Mouse (Mus musculus) adrenal gland, postnatal 25 days (tissue): ENCODE measurements around the gene Dvl1. TPM values are rescaled to one million over a fixed set of nuclear protein-coding genes. Genes with fewer than 3 reads are reported as not detected.

ENCODE experiments used
- DNase-seq: peaks from one replicate; pipeline ENCODE4 v3.0.0; 2021; ENCODE audit warnings: mixed read lengths
- long read RNA-seq: library from polyadenylated mRNA; stranded (forward); transcript quantifications from one replicate; pipeline ENCODE4 v2.0.0, GENCODE M21; 2021
- total RNA-seq: library from RNA; stranded (reverse); gene quantifications from 2 replicates; pipeline ENCODE4 v1.2.3, GENCODE M21; 2021

Dvl1 gene
- 63.2 and 64.6 TPM in 2 replicates for total RNA-seq
- long read RNA-seq, transcript Dvl1-201 (15 exons, 3,358 nt): major isoform, 110 of 253 reads
- long read RNA-seq, partial matches to known transcripts: 39 of 253 reads
- long read RNA-seq, other reads (novel, unspliced or antisense): 104 of 253 reads

DNA sequence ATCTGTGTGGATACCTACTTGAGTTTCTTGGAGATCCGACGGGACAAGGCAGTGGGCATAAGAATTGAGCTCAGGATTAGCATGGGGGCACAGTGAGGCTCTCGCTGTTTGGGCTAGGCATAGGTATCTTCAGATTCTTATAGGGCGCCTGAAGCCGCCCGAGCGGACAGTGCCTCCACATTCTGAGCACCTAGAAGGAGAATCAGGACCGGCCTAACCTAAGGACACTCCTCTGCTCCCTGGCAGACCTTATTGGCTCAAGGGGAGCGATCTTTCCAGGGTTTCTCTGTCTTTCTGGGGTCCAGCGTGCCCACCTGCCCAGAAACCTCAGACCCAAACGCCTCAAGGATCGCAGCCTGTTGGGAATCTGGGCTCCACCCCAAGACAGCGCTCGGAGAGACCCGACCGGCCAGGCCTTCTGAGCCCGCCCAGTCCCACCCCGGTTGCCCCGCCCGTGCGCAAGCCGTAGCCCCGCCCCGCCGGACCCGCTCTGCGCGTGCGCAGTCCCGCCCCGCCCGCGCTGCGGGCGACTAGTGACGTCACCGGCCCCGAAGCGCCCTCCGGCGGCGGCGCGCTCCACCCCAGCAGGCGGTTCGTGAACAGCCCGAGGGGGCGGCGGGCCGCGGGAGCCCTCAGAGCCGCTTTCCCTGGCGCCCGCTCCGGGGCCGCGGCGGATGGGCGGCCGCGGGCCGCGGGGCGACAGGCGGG is at the start of gene Dvl1:
Gene Dvl1, plus strand, starts transcription at position 532 of the 708 bp plus-strand sequence.
- peak; percentile 99 for DNase-seq

DNA sequence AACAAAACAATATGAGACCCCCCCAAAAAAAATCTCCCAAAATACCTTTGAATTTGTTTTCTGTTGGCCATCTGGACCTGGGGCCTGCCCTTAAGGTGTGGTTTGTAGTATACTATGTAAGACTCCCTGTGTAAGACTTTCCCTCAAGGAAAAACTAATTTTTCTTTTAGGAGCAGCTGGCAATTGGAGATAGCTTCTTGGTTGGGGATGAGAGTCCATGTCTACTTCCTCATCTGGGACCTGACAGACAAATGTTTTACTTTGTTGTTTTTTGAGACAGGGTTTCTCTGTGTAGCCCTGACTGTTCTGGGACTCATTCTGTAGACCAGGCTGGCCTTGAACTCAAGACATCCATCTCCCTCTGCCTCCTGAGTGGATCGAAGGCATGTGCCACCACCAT is 45.1 kb upstream of the Dvl1 start:
- DNase-seq: no peak

DNA sequence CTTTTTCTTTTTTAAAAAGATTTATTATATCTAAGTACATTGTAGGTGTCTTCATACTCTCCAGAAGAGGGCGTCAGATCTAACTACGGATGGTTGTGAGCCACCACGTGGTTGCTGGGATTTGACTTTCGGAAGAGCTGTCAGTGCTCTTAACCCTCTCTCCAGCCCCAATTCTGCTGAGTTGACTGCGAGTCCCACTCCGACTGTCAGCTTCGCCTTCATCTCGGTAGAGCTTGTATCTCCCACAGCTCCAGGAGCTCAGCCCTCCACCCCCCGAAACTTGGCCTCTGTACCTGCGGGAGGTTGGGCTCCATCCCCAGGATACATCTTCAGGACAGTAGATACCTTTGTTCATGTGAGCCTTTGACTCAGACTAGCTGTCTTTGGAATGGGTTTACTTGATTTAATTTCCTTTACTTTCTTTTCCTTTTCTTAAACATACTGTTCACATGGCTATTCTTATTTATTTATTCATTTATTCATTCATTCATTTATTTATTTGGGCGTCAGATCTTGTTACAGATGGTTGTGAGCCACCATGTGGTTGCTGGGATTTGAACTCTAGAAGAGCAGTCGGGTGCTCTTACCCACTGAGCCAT is 44.4 kb upstream of the Dvl1 start, which contains the start of gene Mrpl20:
Gene Mrpl20, plus strand, starts transcription at position 138 of the 599 bp plus-strand sequence.
- no peak for DNase-seq

DNA sequence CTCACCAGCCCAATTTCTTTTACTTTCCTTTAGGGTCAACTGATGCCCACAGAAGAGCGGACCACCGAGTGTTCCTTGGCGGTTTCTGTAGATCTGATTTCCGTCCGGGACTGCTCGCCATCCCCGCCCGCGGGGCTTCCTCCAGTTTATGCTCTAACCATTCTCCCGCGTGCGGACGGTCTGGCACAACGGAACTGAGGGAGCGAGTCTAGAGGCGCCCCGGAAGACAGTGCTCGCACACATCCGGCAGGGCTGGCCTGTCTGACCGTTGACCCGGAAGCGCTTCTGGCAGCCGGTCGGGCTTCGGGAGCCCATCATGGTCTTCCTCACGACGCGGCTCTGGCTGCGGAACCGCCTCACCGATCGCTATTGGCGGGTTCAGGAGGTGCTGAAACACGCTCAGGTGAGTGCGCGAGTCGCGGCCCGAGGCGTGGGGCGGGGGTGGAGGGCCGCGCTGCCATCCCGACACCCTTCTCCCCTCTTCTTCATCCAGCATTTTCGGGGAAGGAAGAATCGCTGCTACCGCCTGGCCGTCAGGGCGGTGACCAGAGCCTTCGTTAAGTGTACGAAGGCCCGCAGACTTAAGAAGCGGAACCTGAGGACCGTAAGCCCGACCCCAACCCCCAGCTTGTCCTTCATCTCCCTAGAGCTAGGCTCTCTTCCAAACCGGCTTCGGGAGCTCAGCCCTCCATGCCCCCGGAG is 43.7 kb upstream of the Dvl1 start:
- peak; percentile 97 for DNase-seq

GRCm38 (mm10) chr4:155807841-155808240 is 39.4 kb upstream of the Dvl1 start:
- no peak for DNase-seq

DNA sequence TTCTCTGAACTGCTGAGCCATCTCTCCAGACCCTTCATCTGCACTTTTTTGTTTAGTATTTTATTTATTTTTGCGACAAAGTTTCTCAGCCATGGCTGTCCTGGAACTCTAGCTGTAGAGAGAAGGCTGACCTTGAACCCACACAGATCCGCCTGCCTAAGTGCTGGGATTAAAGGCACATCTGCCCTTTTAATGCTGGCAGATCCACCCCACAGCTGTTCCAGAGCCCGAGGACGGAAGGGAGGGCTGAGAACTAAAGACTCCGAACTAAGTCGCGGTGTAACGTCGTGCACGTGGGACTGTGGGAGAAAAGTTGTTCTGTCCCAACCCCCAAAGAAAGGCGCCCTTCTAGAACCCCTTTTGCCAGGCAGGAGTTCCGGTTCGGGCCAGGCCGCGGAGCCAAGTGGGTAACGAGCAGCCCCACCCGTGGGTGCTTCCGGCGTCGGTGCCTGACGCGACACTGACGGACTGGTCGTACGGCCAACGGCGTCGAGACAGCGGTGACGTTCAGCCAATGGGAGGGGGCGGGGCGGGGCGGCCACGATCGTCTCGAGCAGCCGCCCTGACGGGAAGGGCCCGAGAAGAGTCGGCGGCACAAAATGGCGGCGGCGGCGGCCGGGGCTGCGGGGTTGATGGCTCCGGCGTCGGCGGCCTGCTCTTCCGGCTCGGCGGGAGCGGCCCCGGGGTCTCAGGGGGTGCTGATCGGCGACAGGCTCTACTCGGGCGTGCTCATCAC is 35.1 kb upstream of the Dvl1 start, which contains the start of gene Ccnl2:
Gene Ccnl2, plus strand, starts transcription at position 561 of the 736 bp plus-strand sequence.
- DNase-seq: peak; percentile 94

- peak; percentile 31 for DNase-seq
Observed at GRCm38 (mm10) chr4:155812665-155813181, 34.5 kb upstream of the Dvl1 start.

- DNase-seq: no peak
Observed at GRCm38 (mm10) chr4:155817533-155817932, 29.7 kb upstream of the Dvl1 start.

- DNase-seq: no peak
Observed at GRCm38 (mm10) chr4:155821025-155821424, 26.2 kb upstream of the Dvl1 start.

DNA sequence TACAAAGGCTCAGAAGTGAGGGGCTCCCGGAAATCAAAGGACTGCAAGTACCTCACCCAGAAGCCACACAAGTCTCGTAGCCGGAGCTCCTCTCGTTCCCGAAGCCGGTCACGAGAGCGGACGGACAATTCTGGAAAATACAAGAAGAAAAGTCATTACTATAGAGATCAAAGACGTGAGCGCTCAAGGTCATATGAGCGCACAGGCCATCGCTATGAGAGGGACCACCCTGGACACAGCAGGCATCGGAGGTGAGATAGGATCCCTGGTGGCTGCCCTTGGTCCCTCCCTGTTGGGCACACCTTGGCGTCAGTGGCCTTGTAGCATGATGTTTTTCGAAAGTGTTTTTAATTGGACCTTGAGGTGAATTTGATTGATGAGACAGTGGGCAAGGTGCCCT is 23.8 kb upstream of the Dvl1 start:
- DNase-seq: no peak

GRCm38 (mm10) chr4:155829866-155830265 is 17.3 kb upstream of the Dvl1 start:
- no peak for DNase-seq

DNA sequence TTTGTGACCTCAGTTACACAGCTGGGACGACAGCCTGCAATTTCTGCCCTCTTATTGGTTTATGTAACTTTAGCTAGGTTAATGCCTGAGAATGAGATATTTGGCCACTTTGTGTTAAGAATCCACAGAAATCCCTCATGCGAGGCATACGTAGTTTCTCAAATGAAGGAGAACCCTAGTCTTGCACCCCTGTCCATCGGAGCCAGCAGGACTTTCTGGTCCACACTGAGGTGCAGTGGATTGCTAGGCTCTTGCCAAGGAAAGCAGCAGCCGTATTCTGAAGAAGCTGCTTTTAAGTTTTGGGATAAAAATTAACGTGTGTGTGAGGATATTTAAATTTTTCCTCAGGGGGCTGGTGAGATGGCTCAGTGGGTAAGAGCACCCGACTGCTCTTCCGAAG is 16.6 kb upstream of the Dvl1 start:
- no peak for DNase-seq

DNA sequence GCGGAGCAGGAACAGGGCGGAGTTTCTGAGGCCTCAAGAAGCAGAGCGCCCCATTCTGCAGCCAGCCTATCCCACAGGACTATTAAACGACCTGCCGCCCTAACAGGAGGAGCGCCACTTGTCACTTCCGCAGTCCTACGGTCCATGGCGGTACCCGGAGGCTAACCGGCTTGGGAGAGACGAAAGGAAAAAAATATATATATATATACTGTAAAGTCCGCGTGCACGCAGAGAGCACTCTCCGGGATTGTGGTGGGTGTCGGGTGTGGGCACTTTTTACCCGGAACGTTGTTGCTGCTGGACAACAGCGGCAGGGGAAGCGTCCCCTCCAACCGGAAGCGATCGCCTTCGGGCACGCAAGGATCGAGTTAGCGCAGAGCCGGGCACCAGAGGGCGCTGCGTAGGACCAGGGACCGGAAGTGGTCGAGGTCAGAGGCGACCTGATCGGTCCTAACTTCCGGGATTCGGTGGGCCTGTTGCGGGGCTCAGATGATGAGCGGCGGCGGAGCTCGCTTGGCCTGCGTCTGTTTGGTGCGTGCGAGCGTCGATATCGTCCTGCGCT is 15.9 kb upstream of the Dvl1 start, which contains the start of gene Aurkaip1:
Gene Aurkaip1, plus strand, starts transcription at position 68 of the 562 bp plus-strand sequence.
- peak; percentile 94 for DNase-seq

DNA sequence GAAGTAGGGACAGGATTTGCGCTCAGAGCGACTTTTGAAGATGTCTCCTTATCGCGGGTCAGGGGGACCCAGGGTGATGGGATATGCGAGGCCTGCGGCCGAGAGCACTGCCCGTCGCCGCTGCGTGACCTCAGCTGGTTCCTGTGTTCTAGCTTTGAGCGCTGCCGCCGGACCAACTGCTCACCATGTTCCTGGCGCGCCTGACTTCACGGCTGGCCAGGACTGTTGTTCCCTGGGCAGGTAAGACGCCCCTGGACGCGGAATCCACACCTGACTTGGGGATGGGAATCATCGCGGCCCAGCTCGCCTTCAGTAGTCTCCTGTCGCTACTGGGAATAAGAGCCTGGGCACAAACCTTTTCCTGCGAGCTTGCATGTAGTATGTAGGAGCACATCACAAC is 15.4 kb upstream of the Dvl1 start:
- DNase-seq: peak; percentile 39

- no peak for DNase-seq
Observed at GRCm38 (mm10) chr4:155832321-155832720, 14.9 kb upstream of the Dvl1 start.

- no peak for DNase-seq
Observed at GRCm38 (mm10) chr4:155833234-155833633, 14.0 kb upstream of the Dvl1 start.

DNA sequence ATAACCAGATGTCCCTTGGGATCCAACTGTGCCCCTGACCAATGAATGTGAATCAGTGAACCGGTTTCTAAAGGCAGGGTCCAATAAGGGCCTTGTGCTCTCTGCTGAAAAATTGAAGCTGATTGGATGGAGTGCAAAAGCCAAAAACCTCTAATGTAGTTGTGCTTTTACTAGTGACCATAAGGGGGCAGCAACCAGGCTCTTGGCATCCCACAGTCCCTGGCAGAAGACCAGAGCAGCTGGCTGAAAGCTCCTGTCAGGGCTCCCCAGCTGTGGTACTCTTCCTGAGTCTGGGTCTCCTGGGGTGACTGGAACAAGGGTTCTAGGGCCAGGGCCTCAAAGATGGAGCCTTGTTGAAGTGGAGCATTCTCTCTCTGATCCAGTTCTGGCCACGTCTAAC is 13.4 kb upstream of the Dvl1 start:
- DNase-seq: peak; percentile 80

DNA sequence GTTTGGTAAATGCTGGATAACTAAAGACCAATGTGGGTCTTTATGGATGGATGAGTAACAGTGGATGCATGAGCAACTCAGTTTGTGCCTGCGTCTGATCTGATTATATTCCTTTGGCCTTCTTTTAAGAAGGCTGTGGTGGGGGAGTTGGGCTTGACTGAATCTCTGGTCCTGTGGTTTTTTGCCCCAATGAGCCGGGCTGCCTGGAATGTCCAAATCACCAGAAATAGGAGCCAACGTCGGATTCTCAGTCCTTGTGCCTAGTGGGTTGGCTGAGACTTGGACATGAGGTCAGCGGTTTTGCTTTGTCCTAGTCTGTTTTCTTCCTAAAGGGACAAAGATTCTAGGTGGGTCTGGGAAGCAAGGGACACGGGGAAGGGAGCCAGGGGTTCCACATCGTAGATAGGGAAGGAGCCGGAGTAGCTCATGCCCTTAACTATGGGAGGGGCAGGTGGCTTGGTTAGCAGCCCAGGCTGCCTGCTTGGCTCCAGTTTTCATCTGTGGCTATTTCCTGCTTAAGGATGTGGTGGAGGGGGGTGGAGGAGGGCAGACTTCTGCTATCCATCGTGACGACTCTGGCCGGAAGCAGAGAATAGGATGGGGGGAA is 9.7 kb upstream of the Dvl1 start:
- DNase-seq: no peak

- no peak for DNase-seq
Observed at GRCm38 (mm10) chr4:155838187-155839153, 8.7 kb upstream of the Dvl1 start.

DNA sequence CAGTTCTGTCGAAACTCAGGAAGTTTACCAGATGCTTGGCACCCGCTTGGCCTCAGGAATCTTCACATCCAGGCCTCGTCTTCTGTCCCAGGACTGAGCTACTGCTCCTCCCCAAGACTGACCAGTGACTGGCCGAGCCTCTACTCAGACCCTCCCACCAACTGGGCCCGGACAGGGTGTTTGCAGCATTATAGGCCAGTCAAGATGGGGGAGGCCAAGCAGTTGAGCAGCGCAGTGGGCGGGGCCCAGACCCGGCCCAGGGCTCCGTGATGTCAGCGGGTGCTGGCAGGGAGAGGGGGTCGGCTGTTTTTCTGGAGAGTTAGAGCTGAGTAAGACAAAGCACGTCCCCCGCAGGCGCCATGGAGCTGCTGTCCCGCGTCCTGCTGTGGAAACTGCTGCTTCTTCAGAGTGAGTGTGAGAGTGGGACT is 7.7 kb upstream of the Dvl1 start, which contains the start of gene Mxra8:
Gene Mxra8, plus strand, starts transcription at position 198 of the 428 bp plus-strand sequence.
- peak; percentile 78 for DNase-seq
